Mouse (Mus musculus) retina, postnatal 1 day (tissue): ENCODE data around the gene Anapc15-ps.

ENCODE experiments used
- DNase-seq: peaks from one replicate; pipeline ENCODE4 v3.0.0-alpha.2; 2012

Anapc15-ps gene

DNA sequence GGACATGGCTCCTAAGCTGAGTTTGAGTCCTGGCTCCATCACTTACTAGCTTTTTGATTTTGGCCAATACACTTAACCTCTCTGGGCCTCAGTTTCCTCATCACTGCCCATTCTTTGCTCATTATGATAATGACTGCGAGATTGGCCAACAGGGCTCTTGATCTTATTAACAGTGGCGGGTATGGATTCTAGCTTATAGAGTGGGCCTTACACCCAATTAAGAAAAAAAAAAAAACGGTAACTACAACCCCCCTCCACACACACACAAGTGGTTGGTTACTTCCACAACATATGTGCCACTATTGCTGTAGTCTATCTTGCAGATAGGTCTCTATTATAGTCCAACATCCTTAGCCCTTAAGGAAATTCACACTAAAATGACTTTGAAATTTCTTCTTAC lies at the start of gene Anapc15-ps:
Gene Anapc15-ps (minus strand): TSS at position 101 of the 400 bp plus-strand sequence.
- no peak for DNase-seq

DNA sequence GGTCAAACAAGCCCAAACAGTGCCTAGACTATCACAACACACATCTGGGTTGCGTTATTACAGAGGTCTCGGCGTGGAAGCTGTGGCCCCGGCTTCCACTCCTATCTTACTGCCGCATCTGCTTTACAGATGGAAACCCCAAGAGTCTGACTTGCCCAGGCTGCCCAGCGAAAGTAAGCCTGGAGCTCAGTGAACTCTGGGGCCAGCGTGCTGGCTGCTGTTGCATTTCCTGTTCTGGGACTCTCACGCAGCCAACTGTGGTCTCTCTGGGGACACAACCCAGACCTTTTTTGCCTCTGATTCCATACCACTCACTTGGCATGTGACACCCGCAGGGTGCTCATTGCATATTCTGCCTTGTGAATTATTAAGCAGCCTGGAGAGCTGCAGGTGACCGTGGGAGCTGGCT lies 49.0 kb upstream of the Anapc15-ps start:
- DNase-seq = no peak

DNA sequence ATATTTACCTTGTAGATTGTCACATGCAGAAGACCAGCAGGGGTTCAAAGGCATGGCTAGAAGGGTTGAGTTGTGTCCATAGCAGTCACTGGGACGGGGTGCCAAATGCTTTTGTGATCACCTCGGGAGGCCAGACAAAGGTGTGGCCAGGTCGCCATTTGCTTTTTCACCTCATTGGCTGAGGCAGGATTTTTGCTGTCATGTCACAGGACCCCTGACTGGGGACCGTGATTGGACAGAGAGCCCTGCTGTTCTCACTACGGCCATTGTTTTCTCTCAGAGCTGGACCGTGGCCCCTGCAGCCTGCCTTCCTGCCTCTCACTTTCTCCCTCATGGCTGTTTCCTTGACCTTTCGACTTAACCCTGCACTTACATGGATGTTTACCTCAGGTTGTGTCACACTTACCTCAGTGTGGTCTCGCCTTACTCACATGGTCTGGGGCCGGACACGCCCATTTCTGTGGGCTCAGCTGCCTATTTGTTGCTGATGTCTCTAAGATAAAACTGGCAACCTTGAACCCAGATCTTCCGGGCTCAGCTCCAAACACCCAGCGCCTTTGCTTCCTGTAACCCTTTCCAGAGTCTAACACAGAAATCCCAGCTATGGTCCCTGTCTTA lies 47.0 kb upstream of the Anapc15-ps start:
- no peak for DNase-seq

DNA sequence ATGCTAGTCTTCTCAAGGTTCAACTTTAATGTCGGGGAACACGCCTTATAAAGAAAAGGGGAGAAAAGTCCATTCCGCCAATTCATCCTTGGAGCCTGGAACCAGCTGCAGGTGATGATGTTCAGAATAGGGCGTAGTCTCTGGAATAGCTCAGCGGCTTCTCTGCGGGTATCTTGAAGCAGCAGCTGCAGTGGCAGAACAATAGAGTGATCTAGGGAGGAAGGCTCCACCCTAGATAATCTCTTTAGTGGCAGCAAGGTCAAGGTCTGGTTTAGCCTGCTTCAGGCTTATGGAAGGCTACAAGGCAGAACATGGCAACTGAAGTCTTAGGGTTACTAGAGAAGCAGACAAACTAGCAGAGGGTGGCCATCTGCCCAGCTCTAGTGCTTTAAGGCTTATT lies 46.2 kb upstream of the Anapc15-ps start:
- no peak for DNase-seq

DNA sequence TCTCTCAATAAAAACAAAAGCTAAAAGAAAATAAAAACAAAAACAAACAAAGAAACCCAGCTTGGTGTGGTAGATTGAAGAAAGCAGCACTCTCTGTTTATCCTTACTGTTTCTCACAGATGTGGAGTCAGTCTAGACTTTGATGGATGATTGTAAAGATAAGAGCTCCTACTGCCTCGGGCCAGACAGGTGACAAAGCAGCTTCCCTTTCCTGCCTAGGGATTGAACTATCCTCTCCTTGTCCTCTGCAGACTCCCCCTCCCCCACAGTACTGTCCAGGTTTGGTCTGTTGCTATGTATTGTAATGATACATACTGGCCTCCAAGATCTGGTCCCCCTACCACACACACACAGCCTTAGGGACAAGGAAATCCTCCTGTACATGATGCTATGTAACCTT lies 45.5 kb upstream of the Anapc15-ps start:
- DNase-seq = no peak

DNA sequence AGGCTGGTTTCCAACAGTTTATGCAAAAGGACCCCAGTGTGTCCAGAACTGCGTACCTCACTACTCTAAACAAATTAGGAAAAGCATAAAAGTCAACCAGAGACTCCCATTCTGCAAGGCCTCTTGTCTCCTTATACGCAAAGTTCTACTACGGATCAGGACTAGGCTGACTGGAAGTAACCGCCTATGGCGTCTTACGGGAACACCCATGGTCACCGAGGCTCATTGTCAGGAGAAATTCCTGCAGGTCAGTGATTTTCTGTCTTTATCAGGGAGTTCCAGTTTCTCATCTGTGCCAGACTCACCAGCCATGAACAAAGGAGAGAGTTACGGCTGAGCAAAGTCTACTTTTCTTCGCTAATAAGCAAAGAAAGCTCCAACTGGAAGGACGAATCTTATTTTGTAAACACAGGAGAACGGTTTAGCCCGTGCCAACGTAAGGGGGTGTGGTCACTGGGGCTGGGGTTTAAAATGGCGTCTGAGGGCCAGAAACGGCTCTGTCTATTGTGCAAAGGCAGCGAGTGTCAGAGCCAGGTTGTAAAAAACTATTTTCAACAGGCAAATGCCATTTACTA lies 43.9 kb upstream of the Anapc15-ps start:
- peak; percentile 28 for DNase-seq

DNA sequence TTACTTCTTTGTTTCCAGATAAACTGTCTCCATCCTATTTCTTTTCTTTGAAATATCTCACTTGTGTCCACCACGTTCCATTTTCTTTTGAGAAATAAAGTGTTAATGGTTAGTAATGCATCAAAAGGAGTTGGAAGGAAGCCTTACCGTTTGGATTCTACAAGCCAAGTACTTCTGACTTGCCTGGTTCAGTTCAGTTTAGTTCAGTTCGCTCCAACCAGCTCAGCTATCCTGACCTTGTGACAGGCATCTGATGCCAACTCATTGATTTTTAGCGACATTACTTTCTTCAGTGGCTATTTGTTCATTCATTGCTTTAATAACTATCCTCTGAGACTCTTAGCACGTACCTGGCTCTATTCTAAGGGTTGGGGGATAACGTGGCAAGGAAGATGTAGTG lies 42.4 kb upstream of the Anapc15-ps start:
- DNase-seq = no peak

DNA sequence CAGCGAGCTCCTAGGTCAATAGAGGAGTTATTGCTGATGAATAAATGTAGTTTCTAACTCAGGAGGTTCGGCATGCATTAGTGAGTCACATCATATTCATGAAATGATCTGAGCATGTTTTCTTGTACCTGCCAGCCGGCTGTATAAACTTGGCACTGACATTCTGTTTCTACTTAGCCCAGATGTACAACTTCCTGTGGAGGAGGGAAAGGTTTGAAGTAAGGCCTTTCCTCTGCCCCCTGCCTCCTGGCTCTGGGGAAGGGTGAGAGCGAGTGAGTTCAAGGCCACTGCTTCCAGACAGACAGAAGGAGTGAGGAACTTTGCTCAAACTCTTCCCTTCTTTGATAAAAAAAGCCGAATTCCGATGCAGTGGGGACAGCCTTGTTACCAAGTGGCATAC lies 39.0 kb upstream of the Anapc15-ps start:
- DNase-seq = no peak

DNA sequence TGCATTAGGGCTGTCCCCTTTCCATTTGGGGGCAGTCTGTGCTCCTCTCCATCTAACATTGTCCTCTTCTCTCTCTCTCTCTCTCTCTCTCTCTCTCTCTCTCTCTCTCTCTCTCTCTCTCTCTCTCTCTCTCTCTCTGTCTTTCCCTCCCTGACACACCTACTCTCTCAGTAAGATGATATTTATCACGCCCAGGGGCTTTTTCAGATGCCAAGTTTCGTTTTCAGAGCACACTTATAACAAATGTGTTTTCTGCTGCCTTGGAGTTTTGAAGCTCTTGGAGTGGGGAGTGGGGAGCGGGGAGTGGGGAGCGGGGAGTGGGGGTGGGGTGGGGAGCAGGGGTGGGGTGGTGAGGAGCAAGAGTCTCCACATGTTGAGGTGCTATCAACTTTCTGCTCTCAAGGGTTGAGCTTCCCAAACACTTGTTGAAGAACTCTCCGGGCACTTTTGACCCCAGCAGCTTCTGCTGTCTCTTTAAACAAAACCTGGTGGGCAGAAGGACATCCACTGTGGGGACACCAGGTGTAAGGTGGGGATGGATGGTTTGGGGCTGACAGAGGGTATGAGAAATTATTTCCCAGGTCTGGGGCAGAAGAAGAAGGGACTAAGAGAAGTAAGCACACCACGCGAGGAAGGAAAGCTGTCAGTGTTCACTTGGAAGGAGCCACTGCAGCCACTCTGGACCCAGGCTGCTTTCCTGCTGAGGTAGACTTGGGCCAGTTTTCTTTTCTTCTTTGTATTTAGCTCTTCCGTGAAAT lies 36.8 kb upstream of the Anapc15-ps start:
- no peak for DNase-seq

DNA sequence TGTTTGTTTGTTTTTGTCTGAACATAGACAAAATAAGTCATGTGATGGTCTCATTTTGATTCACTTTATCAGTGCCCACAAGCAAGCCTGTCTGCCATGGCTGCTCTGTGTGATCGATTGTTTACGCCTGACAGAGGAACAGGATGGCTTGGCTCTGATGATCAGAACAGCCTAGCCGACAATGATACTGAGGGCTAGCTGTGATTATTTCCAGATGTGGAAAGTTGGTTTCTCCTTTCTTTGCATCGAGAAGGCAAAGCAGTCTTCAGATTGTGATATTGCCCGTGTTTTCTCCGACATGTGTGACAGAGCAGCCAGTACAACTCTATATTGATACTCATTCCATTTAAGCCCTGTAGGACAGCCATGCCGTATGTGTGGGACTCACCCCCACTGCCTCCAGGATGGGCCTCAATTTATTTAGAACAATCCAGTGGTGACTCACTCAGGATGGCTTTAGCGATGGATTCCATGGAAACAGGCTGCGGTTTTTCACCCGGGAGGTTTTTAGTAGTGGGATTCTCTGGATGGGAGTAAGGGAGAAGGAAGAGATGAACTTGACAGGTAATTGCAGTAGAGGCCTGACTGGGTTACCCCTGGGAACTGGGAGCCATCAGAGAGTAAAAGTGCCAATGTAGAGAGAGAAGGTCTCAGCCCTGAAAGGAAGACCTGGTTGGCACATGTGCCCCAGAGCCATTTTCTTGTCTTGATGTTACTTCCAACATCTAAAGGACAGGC lies 36.1 kb upstream of the Anapc15-ps start:
- no peak for DNase-seq

DNA sequence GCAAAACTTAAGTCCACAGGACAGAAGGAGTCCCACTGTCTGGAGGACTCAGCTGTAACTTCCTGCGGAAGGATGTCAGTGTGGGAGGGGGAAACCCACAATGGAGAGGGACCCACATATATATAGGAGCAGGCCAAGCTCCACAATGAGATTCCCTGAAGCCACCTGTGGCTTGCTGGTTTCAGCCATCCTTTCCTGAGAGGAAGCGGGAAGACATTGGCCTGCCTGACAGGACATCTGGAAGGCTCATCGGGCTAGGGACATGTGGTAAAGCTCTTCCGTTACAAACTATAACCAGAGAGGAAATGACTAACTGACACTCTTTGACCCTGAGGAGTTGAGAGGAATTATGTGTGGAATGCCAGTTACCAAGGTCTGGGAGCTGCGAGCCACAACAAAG lies 34.8 kb upstream of the Anapc15-ps start:
- DNase-seq = no peak

DNA sequence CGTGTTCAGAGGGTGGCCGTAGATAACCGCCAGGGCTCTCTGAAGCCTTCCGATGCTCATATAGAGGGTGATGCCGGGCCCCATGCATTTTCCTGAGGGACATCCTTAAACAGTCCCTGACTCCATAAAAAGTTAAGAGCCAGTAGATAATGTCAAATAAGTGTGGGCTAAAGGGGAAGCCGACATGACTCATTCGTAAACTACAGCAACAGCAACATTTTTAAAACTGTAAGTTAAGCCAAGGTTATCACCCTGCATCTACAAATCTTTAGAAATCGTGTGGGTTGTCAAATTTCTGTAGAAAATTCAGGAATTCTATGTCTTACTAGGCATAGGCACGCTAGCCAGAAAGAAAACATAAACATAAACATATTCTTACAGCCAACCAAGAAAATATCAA lies 33.6 kb upstream of the Anapc15-ps start:
- DNase-seq = no peak

DNA sequence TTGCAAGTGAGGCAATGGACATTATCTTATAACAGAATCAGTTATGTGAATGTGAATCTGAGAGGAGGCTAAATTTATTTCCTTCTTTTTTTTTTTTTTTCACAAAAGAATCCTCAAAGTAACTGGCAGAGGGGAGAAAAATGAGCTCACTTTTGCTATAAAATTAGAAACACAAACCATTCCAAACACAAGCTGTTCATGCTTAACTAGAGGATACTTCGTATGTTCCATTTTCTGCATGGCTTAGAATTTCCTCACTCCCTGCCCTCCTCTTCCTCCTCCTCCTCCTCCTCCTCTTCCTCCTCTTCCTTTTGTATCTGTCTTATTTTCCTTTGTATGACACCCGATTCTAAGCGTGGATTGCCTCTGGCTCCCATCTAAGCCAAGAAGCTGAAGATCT lies 32.5 kb upstream of the Anapc15-ps start:
- DNase-seq = no peak

DNA sequence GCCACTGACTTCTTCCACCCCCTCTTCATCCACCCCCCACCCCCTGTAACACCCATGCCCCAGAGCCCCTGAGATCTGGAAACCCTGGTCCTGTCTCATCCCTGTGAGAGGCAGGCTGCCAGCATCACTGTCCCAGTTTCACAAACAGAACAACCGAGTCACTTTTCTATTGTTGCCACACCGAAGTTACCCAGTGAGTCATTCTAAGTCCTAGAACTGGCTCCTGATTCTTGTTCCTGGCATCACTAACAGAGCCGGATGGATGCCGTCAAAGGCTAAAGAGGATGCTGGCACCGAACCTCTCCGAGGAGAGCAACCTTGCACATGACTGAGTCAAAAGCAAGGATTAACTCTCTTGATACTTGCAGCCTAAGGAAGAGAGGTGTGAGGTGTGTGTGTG lies 31.6 kb upstream of the Anapc15-ps start:
- DNase-seq = no peak

DNA sequence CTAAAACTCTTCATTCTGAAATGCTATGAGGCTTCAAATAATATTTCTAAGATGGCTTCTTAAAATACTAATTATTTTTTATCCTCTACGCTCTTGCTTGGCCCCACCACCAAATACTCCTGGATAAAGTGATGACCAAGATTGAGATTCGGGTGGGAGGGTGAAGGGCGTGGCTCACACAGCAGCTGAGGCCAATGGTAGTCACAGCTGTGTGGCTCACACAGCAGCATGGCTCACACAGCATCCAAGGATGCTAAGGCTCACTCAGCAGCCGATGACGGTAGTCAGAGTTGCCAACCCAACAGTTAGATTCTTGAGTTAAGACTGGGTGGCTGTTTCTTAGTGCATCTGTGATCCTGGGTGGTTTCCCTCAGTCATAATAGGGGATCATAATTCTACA lies 30.5 kb upstream of the Anapc15-ps start:
- DNase-seq = no peak

DNA sequence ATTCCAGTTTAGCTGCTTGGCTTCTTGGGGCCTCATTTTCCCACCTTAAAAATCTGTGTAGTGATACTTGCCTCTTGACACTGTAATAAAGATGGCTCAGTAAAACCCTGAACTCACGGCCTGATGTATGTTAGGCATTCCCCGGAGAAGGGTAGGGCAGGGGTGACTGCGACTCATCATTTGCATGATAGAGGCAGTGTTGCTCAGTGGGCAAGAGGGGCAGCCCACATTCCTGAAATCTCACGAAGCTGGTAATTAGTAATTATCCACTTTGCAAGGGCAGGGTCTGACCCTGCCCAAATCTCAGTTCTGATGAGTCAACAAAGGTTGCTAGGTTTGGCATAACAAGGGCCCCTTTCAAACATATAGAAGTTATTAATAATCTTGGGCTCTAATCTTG lies 27.2 kb upstream of the Anapc15-ps start:
- no peak for DNase-seq

DNA sequence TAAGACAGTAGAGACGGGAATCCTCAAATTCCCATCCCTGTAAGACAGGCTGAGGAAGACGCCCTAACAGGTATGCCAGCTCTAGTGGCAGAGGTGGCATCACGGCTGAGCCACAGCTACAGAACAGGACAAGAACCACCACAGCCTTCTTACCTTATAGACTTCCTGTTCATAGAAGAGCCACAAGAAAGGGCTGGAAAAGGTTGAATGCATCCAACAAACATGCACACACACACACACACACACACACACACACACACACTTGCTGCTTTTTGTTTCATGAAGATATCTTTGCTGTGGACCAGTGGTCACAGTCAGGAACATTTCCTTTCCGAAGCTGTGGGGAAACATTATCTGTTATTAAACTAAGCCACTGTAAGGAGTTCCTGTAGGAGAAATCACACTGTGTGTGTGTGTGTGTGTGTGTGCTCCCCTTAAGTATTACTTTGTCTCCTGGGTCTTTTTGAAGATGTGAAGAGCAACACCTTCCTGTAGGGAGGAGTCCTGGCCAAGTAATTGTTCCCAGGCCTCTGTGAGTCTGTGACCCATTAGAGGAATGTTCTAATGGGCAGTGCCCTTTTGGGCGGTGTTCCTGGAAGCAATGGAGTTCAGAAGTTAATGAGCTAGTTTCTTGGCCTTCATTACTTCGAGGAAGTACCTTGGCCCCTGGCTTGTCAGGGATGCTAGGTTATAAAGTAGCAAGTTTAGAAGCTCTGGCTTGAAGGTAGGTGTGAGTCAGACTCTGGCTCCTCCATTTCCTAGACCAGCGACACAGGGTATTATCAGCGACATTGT lies 25.9 kb upstream of the Anapc15-ps start:
- DNase-seq = no peak

DNA sequence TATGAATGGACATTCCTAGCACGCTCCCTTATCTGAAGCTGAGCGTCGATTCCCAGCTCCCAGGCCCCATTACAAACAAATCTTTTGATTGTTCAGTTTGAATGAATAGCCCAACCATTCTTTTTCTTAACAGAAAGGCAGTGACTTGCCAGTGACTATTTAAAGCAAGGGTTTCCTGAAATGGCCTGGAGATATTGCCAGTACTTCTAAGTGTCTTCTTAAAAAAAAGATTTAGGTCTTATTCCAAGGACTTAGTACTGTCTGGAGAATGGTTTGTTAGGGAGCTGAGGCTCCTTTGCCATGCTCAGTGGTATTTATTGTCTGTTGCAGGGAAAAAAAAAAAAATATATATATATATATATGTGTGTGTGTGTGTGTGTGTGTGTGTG lies 23.0 kb upstream of the Anapc15-ps start:
- DNase-seq = no peak

DNA sequence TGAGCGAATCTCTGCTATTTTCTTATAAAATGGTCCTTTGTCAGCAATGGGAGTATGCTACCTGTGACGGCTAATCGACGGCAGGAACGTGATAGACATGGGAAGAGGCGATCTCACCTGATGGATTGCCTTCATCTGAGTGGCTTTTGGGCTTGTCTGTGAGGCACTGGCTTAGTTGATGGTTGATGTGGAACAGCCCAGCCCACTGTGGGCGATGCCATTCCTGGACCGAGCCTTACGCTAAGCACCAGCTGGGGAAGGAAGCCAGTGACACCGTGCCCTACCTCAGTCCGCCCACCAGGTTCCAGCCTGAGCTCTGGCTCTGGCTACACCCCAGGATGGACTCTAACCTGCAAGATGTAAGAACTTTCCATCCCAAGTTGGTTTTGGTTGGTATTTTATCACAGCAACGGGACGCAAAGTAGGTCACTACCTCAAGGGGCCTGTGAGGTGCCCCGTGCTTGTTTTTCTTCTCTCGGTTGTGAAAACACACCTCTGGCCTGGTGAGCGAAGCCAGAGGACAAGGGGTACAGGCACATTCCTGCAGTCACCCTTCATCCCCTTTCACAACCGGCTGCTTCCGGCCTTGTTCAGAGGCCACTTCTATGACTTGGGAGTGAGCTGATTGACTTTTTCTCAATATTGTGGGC lies 22.5 kb upstream of the Anapc15-ps start:
- DNase-seq = no peak

DNA sequence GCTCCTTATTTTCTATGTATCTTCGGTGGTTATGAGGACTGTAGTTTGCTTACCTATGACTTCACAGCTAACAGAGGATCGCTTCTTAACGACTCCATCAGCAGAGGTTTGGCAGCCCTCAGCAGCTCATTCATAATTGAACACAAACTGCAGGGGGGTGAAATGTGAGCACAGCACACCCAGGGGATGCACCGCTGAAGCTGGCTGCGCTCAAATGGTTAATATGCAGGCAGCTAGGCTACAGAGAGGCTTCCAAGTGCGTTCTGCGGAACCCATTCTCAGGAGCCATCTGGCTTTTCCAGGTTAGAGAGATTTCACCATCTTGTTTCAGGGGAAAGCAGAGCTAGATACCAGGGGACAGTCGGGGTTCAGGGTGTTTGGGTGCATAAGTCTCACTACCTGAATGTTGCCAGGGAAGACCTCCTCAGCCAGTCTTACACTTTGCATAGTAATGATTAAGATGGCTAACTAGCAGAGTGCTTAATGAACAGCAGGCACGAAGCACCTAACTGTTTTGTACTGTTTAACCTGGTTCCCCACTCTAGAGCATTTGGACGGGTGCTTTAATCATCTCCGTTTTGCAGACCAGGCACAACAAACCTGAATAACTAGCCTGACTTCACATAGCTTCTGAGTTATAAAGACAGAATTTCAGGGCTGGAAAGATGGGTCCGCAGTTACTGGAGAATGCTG lies 21.5 kb upstream of the Anapc15-ps start:
- DNase-seq = no peak

DNA sequence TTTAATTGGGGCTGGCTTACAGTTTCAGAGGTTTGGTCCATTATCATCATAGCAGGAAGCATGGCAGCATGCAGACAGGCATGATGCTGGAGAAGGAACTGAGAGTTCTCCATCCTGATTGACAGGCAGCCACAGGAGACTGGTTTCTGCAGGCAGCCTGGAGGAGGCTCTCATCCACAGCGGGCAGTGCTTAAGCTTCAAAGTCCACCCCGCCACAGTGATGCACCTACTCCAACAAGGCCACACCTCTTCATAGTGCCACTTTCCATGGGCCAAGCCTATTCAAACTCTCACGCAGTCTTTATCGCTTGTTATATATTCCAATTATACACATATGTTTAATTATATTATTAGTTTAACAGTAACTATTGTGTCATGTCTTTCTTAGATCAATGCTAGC lies 18.1 kb upstream of the Anapc15-ps start:
- DNase-seq = no peak

DNA sequence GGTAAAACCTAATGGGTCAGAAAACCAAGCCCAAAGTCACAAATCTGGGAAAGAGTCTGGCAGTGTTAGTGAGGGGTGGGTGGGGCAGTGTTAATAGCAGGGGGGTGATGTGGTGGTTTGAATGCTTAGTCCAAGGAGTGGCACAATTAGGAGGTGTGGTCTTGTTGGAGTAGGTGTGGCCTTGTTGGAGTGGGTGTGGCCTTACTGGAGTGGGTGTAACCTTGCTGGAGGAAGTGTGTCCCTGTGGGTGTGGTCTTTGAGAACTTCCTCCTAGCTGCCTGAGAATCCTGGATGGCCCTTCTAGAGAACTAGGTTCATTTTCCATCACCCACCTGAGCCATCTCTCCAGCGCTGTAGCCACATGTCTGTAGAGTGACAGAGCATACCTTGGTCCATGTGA lies 16.6 kb upstream of the Anapc15-ps start:
- no peak for DNase-seq
